Mouse (Mus musculus): ENCODE measurements around the gene Bicd2. TPM values are rescaled to one million over a fixed set of nuclear protein-coding genes. Genes with fewer than 3 reads are reported as not detected.

Bicd2 gene
- total RNA-seq, 2 experiments from 2014 or later: 21.5 to 25.5 TPM

GRCm38 (mm10) chr13:49326246-49327206 lies 14.9 kb upstream of the Bicd2 start:
- no peak for DNase-seq

GRCm38 (mm10) chr13:49328101-49328500 lies 13.3 kb upstream of the Bicd2 start:
- no peak for DNase-seq

DNA sequence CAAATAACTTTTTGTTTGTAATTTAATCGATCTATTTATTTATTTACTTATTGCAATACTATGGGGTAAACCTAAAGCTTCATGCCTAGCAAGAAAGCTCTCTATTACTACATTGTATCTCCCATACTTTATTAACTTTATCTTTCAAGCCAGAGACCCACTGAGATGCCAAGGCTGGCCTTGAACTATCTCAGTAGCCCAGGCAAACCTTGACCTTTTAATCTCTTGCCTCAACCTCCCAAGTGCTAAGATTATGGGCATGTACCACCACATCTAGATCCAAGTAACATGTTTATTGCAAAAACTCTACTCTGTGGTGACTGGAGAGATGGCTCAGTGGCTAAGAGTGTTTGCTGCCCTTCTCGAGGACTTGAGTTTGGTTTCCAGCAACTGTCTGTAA lies 8.1 kb upstream of the Bicd2 start:
- DNase-seq: no peak

- no peak for DNase-seq
These were observed 6.1 kb upstream of the Bicd2 start for GRCm38 (mm10) chr13:49335077-49335982.

GRCm38 (mm10) chr13:49338893-49339546 lies 2.4 kb upstream of the Bicd2 start:
- no peak for DNase-seq

DNA sequence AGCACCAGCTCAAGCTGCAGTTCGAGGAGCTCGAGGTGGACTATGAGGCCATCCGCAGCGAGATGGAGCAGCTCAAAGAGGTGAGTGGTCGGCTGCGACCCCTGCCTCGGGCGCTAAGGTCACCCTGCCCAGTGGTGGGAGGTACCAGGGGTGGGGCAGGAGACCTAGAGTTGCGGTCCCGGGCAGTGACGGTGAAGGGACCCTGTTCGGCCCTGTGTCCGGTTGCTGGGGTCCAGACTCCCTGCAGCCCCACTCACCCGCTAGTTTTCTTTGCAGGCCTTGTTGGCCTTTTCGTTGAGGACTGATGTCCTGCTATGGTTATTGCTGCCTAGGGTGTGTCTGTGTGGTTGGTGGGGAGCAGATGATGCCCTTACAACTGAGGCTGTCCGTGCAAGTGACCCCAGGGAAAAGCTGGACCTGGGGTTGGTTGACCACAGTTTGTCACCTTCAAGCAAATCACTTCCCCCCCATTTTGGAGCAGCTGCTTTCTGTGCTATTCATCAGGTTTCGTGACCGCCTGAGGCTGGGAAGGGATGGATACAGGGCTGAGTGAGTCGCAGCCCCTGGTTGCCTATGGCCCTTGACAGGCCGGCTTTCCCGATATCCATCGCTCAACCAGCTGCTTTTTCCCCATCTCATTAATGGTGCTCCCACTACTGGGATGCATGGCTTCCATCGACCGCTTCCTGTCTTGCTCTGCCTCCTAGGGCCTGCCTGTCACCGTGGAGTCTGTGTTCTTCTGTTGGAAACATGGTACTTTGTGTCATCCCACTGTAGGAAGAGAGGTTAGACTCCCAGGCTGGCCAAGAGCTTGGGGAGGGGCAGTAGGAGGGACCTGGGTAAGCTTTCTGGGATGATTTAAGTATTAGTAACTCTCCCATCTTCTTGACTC lies 692 bp downstream of the Bicd2 start:
- DNase-seq: no peak

GRCm38 (mm10) chr13:49342723-49343100 lies 1.3 kb downstream of the Bicd2 start:
- DNase-seq: no peak

DNA sequence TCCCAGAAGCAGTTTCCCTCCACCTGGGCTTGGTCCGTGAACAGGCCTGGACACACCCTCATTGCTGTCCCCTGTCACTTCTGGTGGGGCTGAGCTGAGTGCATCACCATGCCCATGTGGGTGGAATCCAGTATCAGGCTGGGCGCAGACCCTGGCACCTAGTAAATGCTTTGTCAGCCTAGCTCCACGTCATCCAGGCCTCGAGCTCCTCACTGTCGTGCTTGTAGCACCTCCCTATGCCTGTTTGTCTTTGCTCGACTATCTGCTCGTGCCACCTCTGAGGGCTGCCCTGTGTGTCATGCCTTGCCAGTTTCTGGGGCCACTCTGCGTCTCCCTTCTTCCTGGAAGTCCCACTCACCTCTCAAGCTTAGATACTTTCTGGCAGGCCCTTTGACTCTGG lies 3.2 kb downstream of the Bicd2 start:
- no peak for DNase-seq

- peak; percentile 68 for DNase-seq
These were observed 4.1 kb downstream of the Bicd2 start for GRCm38 (mm10) chr13:49345476-49345875.

DNA sequence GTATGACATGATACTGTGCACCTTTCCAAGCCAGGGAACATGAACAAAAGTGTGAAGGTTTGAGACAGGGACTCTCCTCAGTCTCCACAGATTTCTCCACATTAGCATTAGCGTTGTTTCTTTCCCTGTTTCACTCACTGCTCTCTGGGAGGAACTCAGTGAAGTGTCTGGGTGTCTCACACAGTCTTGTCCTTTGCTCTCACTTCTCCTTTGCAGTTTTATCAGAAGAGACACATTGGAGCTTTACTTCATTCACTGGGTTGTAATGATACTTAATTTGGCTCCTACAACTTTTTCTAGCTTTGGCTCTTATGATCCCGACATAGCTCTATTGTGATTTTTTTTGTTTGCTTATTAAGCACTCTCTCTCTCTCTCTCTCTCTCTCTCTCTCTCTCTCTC lies 7.1 kb downstream of the Bicd2 start:
- DNase-seq: no peak

- no peak for DNase-seq
These were observed 8.0 kb downstream of the Bicd2 start for GRCm38 (mm10) chr13:49349335-49349734.

GRCm38 (mm10) chr13:49349836-49350505 lies 8.6 kb downstream of the Bicd2 start:
- DNase-seq: no peak

GRCm38 (mm10) chr13:49352581-49353159 lies 11.3 kb downstream of the Bicd2 start:
- DNase-seq: no peak

DNA sequence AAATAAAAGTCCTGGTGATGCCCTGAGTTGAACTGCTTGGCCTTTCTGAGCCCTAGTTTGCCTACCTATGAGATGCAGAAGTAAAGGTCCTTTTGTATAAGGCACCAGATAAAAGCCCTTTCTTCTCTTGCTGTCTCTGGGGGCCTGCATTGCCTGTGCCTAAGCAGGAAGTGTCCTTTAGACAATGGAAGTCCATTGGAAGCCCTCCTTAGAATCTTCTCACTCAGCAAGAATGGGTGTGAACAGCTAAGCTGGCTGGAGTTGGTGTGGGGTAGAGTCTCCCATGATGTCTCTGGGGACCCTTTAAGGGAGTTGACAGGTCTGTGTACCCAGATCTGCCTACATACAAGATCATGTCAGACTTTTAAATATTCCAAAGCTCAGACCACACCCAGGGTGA lies 12.0 kb downstream of the Bicd2 start:
- DNase-seq: no peak

GRCm38 (mm10) chr13:49353991-49354507 lies 12.7 kb downstream of the Bicd2 start:
- no peak for DNase-seq

GRCm38 (mm10) chr13:49355461-49356061 lies 14.2 kb downstream of the Bicd2 start:
- no peak for DNase-seq

DNA sequence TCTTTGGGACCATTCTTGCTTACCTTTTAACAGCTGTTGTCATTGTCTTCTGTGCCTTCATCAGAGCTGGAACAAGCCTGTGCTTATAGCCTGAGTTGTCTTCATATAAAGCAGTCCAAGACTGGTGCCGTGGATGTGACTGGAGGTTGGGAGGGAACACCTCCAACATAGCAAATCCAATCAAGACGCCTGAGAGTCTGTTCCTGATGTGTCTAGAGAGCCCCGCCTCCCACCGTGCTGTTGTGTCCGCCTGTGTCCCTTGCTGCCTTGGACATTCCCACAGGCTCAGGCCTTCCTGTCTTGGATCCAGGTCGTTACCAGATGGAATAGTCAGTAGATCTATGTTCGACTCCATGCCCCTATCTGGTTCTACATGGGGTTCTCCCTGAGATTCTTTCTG lies 14.7 kb downstream of the Bicd2 start:
- no peak for DNase-seq

DNA sequence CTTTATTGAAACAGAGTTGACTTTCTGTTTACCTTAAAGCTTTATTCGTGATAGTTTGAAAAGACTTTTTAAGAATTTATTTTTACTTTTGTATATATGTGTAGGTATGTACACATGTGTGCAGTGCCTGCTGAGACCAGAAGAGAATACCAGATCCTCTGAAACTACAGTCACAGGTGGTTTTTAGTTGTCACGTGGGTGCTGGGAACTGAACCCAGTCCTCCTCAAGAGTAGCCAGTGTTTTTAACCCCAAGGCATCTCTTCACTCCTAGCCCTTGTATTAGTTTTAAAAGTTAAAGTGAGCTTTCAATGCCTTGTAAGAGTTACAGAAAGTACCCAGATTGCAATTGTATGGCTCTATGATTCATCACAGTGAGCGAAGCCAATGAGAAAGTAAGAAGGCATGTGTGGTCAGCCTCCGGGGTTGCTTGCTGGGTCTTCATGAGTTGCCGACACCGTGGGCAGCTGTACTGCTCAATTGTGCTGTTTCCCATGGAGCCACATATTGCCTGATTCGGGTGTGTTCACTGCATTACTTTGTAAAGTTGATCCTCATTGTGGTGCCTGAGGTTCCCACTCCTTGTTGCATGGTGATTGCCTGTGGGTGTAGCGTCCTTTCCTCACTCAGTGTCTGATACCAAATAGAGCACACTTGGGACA lies 16.1 kb downstream of the Bicd2 start:
- DNase-seq: no peak

DNA sequence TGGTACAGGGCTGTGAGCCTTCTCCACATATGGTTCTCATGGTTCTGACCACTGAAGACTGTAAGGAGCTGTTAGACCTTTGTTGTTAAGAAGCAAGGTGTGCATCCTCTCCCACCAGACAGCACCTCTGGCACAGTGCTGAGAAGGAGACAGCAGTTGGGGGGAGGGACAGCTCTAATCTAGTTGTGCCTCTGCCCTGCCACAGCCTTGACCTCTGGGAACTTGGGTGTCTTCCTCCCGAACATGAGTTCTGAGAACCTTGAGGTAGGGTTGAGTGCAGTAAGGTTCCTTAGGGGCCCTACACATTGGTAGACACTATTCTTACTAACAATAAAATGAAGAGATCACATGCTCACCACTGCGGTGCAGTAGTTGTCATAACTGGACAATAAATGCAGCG lies 16.8 kb downstream of the Bicd2 start:
- DNase-seq: no peak

Data from gastrocnemius, postnatal 10 days (tissue).